ENCODE assay signal across 20 mouse cellular contexts in the genomic region with DNA sequence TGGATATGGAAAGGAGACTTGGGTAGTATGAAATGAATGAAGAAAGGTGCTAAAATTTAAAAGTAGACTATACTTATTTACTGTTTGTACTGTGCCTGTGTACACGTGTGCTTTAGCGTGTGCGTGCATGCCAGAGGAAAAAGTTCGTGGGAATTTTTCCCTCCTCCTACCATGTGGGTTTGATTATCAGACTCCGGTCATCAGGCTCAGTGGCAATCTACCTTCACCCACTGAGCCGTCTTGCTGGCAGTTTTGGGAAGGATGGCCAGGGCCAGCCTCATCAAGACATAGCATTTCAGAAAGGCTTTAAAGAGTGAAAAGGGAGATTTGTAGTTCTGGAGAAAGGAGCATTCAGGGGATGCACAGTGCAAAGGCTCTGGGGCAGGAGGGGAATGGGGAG.
DNase-seq lines count a peak whose midpoint lies in the region.
"Had no signal": no experiment of that assay in that cellular context is flagged by ENCODE, and none has a peak within 500 bp of the region (broad histone marks: within the 10 kb centered on the region; RNA-seq: fewer than 3 reads in every experiment).

No protein-coding gene starts in this region.

- 0 out of 2 replicates have a peak overlapping the region, but pooled peaks have one; percentile 6 for H3K27ac ChIP-seq in heart, embryonic 10.5 days
- peak overlapping the region; percentile 76 for H3K27ac ChIP-seq in embryonic facial prominence, embryonic 10.5 days (replicated peaks)
- peak overlapping the region; percentile 72 for H3K27ac ChIP-seq in limb, embryonic 10.5 days
- H3K27ac ChIP-seq: forebrain, embryonic 13.5 days; heart, embryonic 15.5 days; hindbrain, embryonic 15.5 days had no signal

- peaks cover 42% of the 10 kb centered on the region for H3K4me1 ChIP-seq in heart, embryonic 10.5 days
- H3K4me1 ChIP-seq in embryonic facial prominence, embryonic 10.5 days: peaks cover 33% of the 10 kb centered on the region
- H3K4me1 ChIP-seq in limb, embryonic 10.5 days: peaks cover 37% of the 10 kb centered on the region

- H3K27me3 ChIP-seq in heart, embryonic 10.5 days (ENCODE audit: insufficient read depth, poor library complexity, severe bottlenecking): no peaks in the 10 kb centered on the region
- no peaks in the 10 kb centered on the region for H3K27me3 ChIP-seq in embryonic facial prominence, embryonic 10.5 days (replicated peaks; ENCODE audit: low read depth, poor library complexity, severe bottlenecking)
- H3K27me3 ChIP-seq in limb, embryonic 10.5 days (ENCODE audit: low read depth, poor library complexity, severe bottlenecking): no peaks in the 10 kb centered on the region
- H3K27me3 ChIP-seq: embryonic facial prominence, embryonic 13.5 days; forebrain, embryonic 13.5 days; heart, embryonic 15.5 days; hindbrain, embryonic 15.5 days had no signal

- no peaks in the 10 kb centered on the region for H3K36me3 ChIP-seq in heart, embryonic 10.5 days
- H3K36me3 ChIP-seq in embryonic facial prominence, embryonic 10.5 days (replicated peaks): no peaks in the 10 kb centered on the region
- H3K36me3 ChIP-seq in limb, embryonic 10.5 days: no peaks in the 10 kb centered on the region
- H3K36me3 ChIP-seq: embryonic facial prominence, embryonic 13.5 days; G1E; heart, embryonic 15.5 days; hindbrain, embryonic 15.5 days had no signal

- H3K4me3 ChIP-seq in heart, embryonic 10.5 days: no peak overlapping the region
- no peak overlapping the region for H3K4me3 ChIP-seq in embryonic facial prominence, embryonic 10.5 days
- H3K4me3 ChIP-seq in limb, embryonic 10.5 days: no peak overlapping the region
- H3K4me3 ChIP-seq: embryonic facial prominence, embryonic 13.5 days; forebrain, embryonic 13.5 days; heart, embryonic 15.5 days; hindbrain, embryonic 15.5 days had no signal

- DNase-seq in embryo, embryonic 11 days: peak; percentile 43
- DNase-seq in embryo, embryonic 10 days (ENCODE audit: low spot score): no peak
- DNase-seq in heart, embryonic 10.5 days (ENCODE audit: low spot score): no peak
- DNase-seq in heart, postnatal 36 days: no peak
- no peak for DNase-seq in embryonic facial prominence, embryonic 10.5 days (ENCODE audit: low spot score)
- no peak for DNase-seq in limb, embryonic 10.5 days (ENCODE audit: low spot score)
- DNase-seq in adrenal gland, adult 2 months: no peak
- DNase-seq in urinary bladder, postnatal 36 days (ENCODE audit: low spot score in 2 of 2): no peak
- DNase-seq: adrenal gland, postnatal 10 days; B cell, adult 2 months; cerebellum, adult 11-12 months; cerebellum, adult 9-10 months; cerebellum, postnatal 25 days; gastrocnemius, postnatal 25 days; heart, postnatal 14 days had no signal

- intact Hi-C loops in heart, postnatal 36 days (cut with DNase I): no loop called here

- H3K9me3 ChIP-seq in heart, embryonic 10.5 days: no peaks in the 10 kb centered on the region
- no peaks in the 10 kb centered on the region for H3K9me3 ChIP-seq in embryonic facial prominence, embryonic 10.5 days
- H3K9me3 ChIP-seq in limb, embryonic 10.5 days (replicated peaks): no peaks in the 10 kb centered on the region
- H3K9me3 ChIP-seq: embryonic facial prominence, embryonic 13.5 days; forebrain, embryonic 13.5 days; G1E; heart, embryonic 15.5 days; hindbrain, embryonic 15.5 days had no signal

- WGBS in heart, embryonic 10.5 days: 86% methylated on average over 6 of the region's 6 CpGs
- 59% methylated on average over 6 of the region's 6 CpGs for WGBS in embryonic facial prominence, embryonic 10.5 days
- 51% methylated on average over 6 of the region's 6 CpGs for WGBS in limb, embryonic 10.5 days

Comparison
In these comparisons a context has a peak if more than half of its experiments do, and no peak if none do; other contexts are left out.
1. H3K27ac ChIP-seq: peak in every context shown above with its lines; median percentile 76 in embryonic facial prominence, embryonic 10.5 days; 72 in limb, embryonic 10.5 days; 6 in heart, embryonic 10.5 days.